8 mouse cellular contexts compared by ENCODE assay signal in the genomic region with DNA sequence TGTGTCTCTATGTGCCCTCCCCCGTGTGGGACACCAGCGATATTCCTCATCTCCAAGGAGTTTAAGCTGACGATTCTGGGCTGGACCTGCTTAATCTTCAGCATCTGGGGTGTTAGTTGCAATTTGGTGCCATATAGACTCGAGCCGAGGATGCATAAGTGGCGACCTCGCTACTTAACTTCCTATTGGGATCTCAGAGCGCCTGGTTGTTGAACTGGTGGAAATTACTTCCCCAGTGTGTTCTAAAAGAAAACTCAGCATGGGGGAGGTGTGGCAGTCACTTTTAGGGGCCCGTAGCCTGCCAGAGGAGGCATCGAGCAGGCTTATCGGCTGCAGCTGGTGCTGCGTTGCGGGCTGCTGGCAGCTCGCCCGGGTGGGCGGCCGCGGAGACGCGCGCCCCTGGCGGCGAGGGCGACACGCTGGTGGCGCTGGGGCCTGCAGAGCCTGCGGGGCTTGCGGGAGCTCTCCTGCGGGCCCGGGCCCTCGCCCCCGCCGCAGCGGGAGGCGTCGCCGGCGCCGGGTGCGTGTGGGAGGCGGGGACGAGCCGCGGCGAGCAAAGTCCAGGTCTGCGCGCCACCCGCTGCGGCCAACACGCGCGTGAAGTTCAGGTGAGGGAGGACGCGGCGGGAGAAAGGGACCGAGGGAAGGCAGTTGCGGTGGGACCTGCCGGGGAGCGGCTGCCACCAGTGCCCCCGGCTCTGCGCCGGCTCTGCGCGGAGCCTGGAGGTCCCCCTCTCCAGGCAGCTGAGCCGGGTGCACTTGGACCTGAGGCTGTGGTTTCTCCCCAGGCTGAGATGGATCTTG. TPM values are rescaled to one million over a fixed set of nuclear protein-coding genes. Genes with fewer than 3 reads are reported as not detected.
DNase-seq lines count a peak whose midpoint lies in the region; ATAC-seq and TF ChIP-seq lines count a peak whose summit lies in the region.

A gene (plus strand): TSS at position 418 of the 804 bp plus-strand sequence.

- peak within 1 kb of the TSS; percentile 65 for H3K4me3 ChIP-seq in bone marrow, adult 2 months (replicated peaks; ENCODE audit: control insufficient read depth, low read depth, low read length)
- peak within 1 kb of the TSS; percentile 55 for H3K4me3 ChIP-seq in embryonic facial prominence, embryonic 15.5 days (replicated peaks)
- H3K4me3 ChIP-seq in limb, embryonic 13.5 days: peak within 1 kb of the TSS; percentile 64
- peak within 1 kb of the TSS; percentile 63 for H3K4me3 ChIP-seq in midbrain, embryonic 14.5 days (replicated peaks; ENCODE audit: low read depth, low read length)

- peak; percentile 6 for DNase-seq in 416B (ENCODE audit: low read depth)
- peak; percentile 49 to 56 for DNase-seq in heart, adult 9 months (ENCODE audit: low spot score in 2 of 2)
- DNase-seq in kidney, adult 9 months: peak; percentile 27
- peak; percentile 84 for DNase-seq in midbrain, embryonic 14.5 days
- peak; percentile 86 for DNase-seq in spleen, adult 12 weeks (ENCODE audit: low spot score)

- TF ChIP-seq POLR2A in bone marrow, adult 2 months (IDR thresholded peaks at IDR 0.05; ENCODE audit: borderline replicate concordance, control insufficient read depth, low read depth, low read length): peak; percentile 35; the same call in 1 of the 2 replicates

- peak within 1 kb of the TSS; percentile 95 for H3K27ac ChIP-seq in bone marrow, adult 2 months (ENCODE audit: control insufficient read depth, insufficient read depth, low read depth, low read length, poor library complexity)
- H3K27ac ChIP-seq in embryonic facial prominence, embryonic 15.5 days (replicated peaks): no peak within 1 kb of the TSS
- no peak within 1 kb of the TSS for H3K27ac ChIP-seq in limb, embryonic 13.5 days
- no peak within 1 kb of the TSS for H3K27ac ChIP-seq in midbrain, embryonic 14.5 days (replicated peaks; ENCODE audit: low read depth, low read length)

- peak within 1 kb of the TSS; percentile 95 for H3K4me2 ChIP-seq in embryonic facial prominence, embryonic 15.5 days (replicated peaks)
- peak within 1 kb of the TSS; percentile 92 for H3K4me2 ChIP-seq in limb, embryonic 13.5 days (replicated peaks)
- peak within 1 kb of the TSS; percentile 76 for H3K4me2 ChIP-seq in midbrain, embryonic 14.5 days (ENCODE audit: low read length)

- peak; percentile 69 for ATAC-seq in embryonic facial prominence, embryonic 15.5 days (ENCODE audit: insufficient number of reproducible peaks, low FRiP score, low TSS enrichment, low read depth)
- ATAC-seq in limb, embryonic 13.5 days (ENCODE audit: low FRiP score, low read depth): peak; percentile 80
- ATAC-seq in midbrain, embryonic 14.5 days (ENCODE audit: low FRiP score, low TSS enrichment): peak; percentile 87

- under 1% methylated on average over 64 of the region's 65 CpGs for WGBS in bone marrow, adult 2 months
- WGBS in embryonic facial prominence, embryonic 15.5 days: under 1% methylated on average over 65 of the region's 65 CpGs
- WGBS in limb, embryonic 13.5 days: under 1% methylated on average over 64 of the region's 65 CpGs
- WGBS in midbrain, embryonic 14.5 days: under 1% methylated on average over 65 of the region's 65 CpGs

- peak within 1 kb of the TSS; percentile 15; the same call in 1 of the 2 replicates for H3K9ac ChIP-seq in embryonic facial prominence, embryonic 15.5 days
- peak within 1 kb of the TSS; percentile 68 for H3K9ac ChIP-seq in limb, embryonic 13.5 days
- H3K9ac ChIP-seq in midbrain, embryonic 14.5 days (replicated peaks; ENCODE audit: low read length): peak within 1 kb of the TSS; percentile 54

- H3K27me3 ChIP-seq in embryonic facial prominence, embryonic 15.5 days: peaks cover 10% of the 10 kb centered on the region; the same call in 1 of the 2 replicates
- peaks cover 37% of the 10 kb centered on the region for H3K27me3 ChIP-seq in limb, embryonic 13.5 days
- H3K27me3 ChIP-seq in midbrain, embryonic 14.5 days (ENCODE audit: control insufficient read depth, insufficient read depth, low read length): peaks cover 5% of the 10 kb centered on the region; the same call in 1 of the 2 replicates

- H3K4me1 ChIP-seq in bone marrow, adult 2 months (ENCODE audit: control insufficient read depth, insufficient read depth, low read length): no peaks in the 10 kb centered on the region; the same call in 1 of the 2 replicates
- no peaks in the 10 kb centered on the region for H3K4me1 ChIP-seq in embryonic facial prominence, embryonic 15.5 days
- H3K4me1 ChIP-seq in limb, embryonic 13.5 days: peaks cover 10% of the 10 kb centered on the region
- no peaks in the 10 kb centered on the region for H3K4me1 ChIP-seq in midbrain, embryonic 14.5 days (ENCODE audit: control insufficient read depth, insufficient read depth, low read length)

- H3K36me3 ChIP-seq in embryonic facial prominence, embryonic 15.5 days: no peaks in the 10 kb centered on the region
- no peaks in the 10 kb centered on the region for H3K36me3 ChIP-seq in limb, embryonic 13.5 days
- no peaks in the 10 kb centered on the region for H3K36me3 ChIP-seq in midbrain, embryonic 14.5 days (ENCODE audit: control insufficient read depth, insufficient read depth, low read length)

- H3K9me3 ChIP-seq in embryonic facial prominence, embryonic 15.5 days (replicated peaks): no peaks in the 10 kb centered on the region
- no peaks in the 10 kb centered on the region; the same call in 1 of the 2 replicates for H3K9me3 ChIP-seq in limb, embryonic 13.5 days
- H3K9me3 ChIP-seq in midbrain, embryonic 14.5 days (ENCODE audit: control insufficient read depth, low read length): no peaks in the 10 kb centered on the region; the same call in 1 of the 2 replicates

- TF ChIP-seq CTCF in bone marrow, adult 2 months (IDR thresholded peaks at IDR 0.05; ENCODE audit: control insufficient read depth, insufficient read depth, low read length): peak; percentile 65; the same call in 1 of the 2 replicates

RNA-seq across cellular contexts. Expression of the gene that starts here (rescaled TPM):
- 57.4 and 61.3 TPM in 2 replicates for polyA plus RNA-seq in bone marrow, adult 2 months (2011; ENCODE audit: insufficient read depth, insufficient read length, low replicate concordance, missing spikeins)
- 0.35 and 0.49 TPM in 2 replicates for polyA plus RNA-seq in embryonic facial prominence, embryonic 15.5 days (2015; fragmentation: Nextera tagmentation; extraction: Ambion mirVana)
- polyA plus RNA-seq in limb, embryonic 13.5 days (2015; fragmentation: Nextera tagmentation; extraction: Ambion mirVana): 0.74 and 0.75 TPM in 2 replicates
- polyA plus RNA-seq in midbrain, embryonic 14.5 days (2014; fragmentation: Nextera tagmentation; extraction: Ambion mirVana): 0.65 and 1.1 TPM in 2 replicates

Comparison
In these comparisons a context has a peak if more than half of its experiments do, and no peak if none do; other contexts are left out.
1. RNA of the gene that starts here (polyA plus RNA-seq): 57.4 to 61.3 TPM in bone marrow, adult 2 months; 0.65 to 1.1 TPM in midbrain, embryonic 14.5 days, 0.74 to 0.75 TPM in limb, embryonic 13.5 days and 0.35 to 0.49 TPM in embryonic facial prominence, embryonic 15.5 days; every median in the first group is over 10 times any median in the second.
2. Peak in ATAC-seq, H3K4me3 ChIP-seq, H3K9ac ChIP-seq and H3K4me2 ChIP-seq in embryonic facial prominence, embryonic 15.5 days; RNA of the gene not detected or under 1 TPM.
3. Peak in ATAC-seq, H3K4me3 ChIP-seq, H3K9ac ChIP-seq and H3K4me2 ChIP-seq in limb, embryonic 13.5 days; RNA of the gene not detected or under 1 TPM.
4. DNase-seq: peak in every context shown above with its lines; median percentile 86 in spleen, adult 12 weeks; 84 in midbrain, embryonic 14.5 days; 52 in heart, adult 9 months; 27 in kidney, adult 9 months; 6 in 416B.
5. H3K9ac ChIP-seq: peak in every context shown above with its lines; median percentile 68 in limb, embryonic 13.5 days; 54 in midbrain, embryonic 14.5 days; 15 in embryonic facial prominence, embryonic 15.5 days.
6. Peak in every context shown above with its lines, with median percentiles within 50 percentile points of each other: H3K4me3 ChIP-seq, ATAC-seq and H3K4me2 ChIP-seq.